Mouse (Mus musculus): ENCODE data around the gene Upk1a.

DNA sequence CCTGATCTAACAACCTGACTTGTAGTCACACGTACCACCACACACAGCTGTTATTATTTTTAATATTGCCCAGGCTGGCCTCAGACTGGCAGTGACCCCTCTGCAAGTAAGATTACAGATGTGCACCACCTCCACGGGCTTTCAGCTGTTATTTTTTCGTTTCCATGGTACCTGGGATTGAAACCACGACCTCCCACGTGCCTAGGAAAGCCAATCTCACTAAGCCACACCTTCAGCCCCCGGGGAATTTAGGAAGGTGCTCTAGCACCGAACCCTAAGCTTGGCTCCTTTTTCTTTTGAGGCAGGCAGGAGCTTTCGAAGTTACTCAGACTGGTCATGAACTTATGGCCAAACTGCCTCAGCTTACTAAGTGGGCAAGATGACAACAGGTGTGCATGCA lies 8.2 kb downstream of the Upk1a start:
- no peak for TF ChIP-seq CTCF (conservative IDR thresholded peaks at IDR 0.05; ENCODE audit: insufficient read depth, insufficient read length, low read depth, low read length)
- no peak for TF ChIP-seq POLR2A (IDR thresholded peaks at IDR 0.05; ENCODE audit: low read depth, low read length)
